Mouse (Mus musculus) lung, adult 2 months (tissue): ENCODE measurements around the gene Tmem108.

ENCODE experiments used
- CTCF ChIP-seq: fragments of 200-500 bp; IDR thresholded peaks from 2 replicates; pipeline ENCODE4 v1.5.1; 2011; ENCODE audit warnings: mild to moderate bottlenecking, low read length, control low read depth; ENCODE audit not compliant: insufficient read depth
- POLR2A ChIP-seq: fragments of 200-500 bp; IDR thresholded peaks from 2 replicates; pipeline ENCODE4 v1.6.1; 2011; ENCODE audit warnings: low read depth, mild to moderate bottlenecking, control low read depth, low read length, borderline replicate concordance; ENCODE audit errors: extremely low read depth

DNA sequence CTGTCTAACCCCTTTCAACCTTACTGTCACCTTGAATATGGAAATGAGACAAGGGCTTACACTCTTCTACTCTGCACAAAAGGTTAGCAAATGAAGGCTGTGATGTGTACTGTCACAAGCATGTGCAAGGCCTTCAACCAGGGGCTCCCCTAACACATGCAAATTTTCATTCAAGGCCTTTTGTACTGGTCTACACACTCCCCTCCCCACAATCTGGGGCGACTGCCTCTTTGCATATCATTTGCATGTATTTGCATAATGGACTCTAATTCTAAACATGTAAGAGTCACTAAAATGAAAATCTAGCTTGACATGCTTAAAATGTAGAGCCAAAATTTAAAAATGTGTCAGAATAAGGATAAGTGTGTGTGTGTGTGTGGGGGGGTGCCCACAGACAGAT lies 257.0 kb downstream of the Tmem108 start:
- no peak for TF ChIP-seq CTCF
- no peak for TF ChIP-seq POLR2A
